In the genomic region with DNA sequence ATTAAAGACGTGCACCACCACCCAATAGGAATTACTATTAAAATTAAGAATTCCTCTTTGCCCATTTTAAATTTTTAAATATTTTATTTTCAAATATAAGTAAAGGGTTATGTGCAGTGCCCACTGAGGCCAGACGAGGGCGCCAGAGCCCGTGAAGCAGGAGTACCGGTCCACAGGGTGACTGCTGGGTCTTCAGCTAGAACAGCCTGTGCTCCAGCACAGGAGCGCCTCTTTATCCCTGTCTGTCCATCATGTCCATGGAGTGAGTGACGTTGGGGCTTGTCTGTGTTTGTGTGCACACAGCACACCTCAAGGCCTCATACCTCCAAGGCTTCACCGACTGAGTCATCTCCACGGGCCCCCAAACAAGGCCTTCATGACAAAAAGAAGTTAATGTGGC, we compare ENCODE assay signal across 8 mouse cellular contexts. TPM values are rescaled to one million over a fixed set of nuclear protein-coding genes. Genes with fewer than 3 reads are reported as not detected.
DNase-seq lines count a peak whose midpoint lies in the region; ATAC-seq and TF ChIP-seq lines count a peak whose summit lies in the region.

No protein-coding gene starts in this region.

- 14% methylated on average over 9 of the region's 9 CpGs for WGBS in forebrain, embryonic 12.5 days
- WGBS in hindbrain, postnatal 0 days: 12% methylated on average over 9 of the region's 9 CpGs
- WGBS in midbrain, embryonic 11.5 days: 14% methylated on average over 9 of the region's 9 CpGs

- H3K4me1 ChIP-seq in forebrain, embryonic 12.5 days: peaks cover 32% of the 10 kb centered on the region
- H3K4me1 ChIP-seq in hindbrain, postnatal 0 days (ENCODE audit: insufficient read depth, low read length): peaks cover 9% of the 10 kb centered on the region; the same call in 1 of the 2 replicates
- peaks cover 18% of the 10 kb centered on the region for H3K4me1 ChIP-seq in midbrain, embryonic 11.5 days (ENCODE audit: control insufficient read depth, insufficient read depth, low read length)

- TF ChIP-seq CTCF in hindbrain, postnatal 0 days (IDR thresholded peaks at IDR 0.05; ENCODE audit: low read depth): peak; percentile 87

- DNase-seq in cerebellum, adult 11 months: peak; percentile 73
- DNase-seq in c-Kit-positive CD71-negative TER-119-negative erythroid progenitor cells, embryonic 14.5 days (ENCODE audit: low read depth): peak; percentile 59
- DNase-seq in hindbrain, postnatal 0 days (ENCODE audit: low spot score): peak; percentile 85
- peak; percentile 71 to 79 for DNase-seq in left cerebral cortex, postnatal 14 days (ENCODE audit: low spot score in 2 of 2)
- peak; percentile 97 for DNase-seq in midbrain, embryonic 11.5 days (ENCODE audit: low spot score, missing footprints)
- peak; percentile 48 to 77 for DNase-seq in spleen, adult 18-20 months

- H3K27me3 ChIP-seq in forebrain, embryonic 12.5 days: peaks cover 23% of the 10 kb centered on the region
- no peaks in the 10 kb centered on the region for H3K27me3 ChIP-seq in hindbrain, postnatal 0 days (ENCODE audit: insufficient read depth, low read length)
- no peaks in the 10 kb centered on the region for H3K27me3 ChIP-seq in midbrain, embryonic 11.5 days (ENCODE audit: control insufficient read depth, insufficient read depth, low read length)

- no peak for ATAC-seq in cerebellum, adult (ENCODE audit: insufficient number of reproducible peaks, low FRiP score, low TSS enrichment)
- peak; percentile 40; the same call in 1 of the 2 replicates for ATAC-seq in forebrain, embryonic 12.5 days (ENCODE audit: low FRiP score)
- ATAC-seq in hindbrain, postnatal 0 days: peak; percentile 19; the same call in 1 of the 2 replicates
- ATAC-seq in midbrain, embryonic 11.5 days (ENCODE audit: low FRiP score): peak; percentile 56

- H3K9me3 ChIP-seq in forebrain, embryonic 12.5 days: no peaks in the 10 kb centered on the region
- H3K9me3 ChIP-seq in hindbrain, postnatal 0 days (ENCODE audit: low read length): no peaks in the 10 kb centered on the region
- H3K9me3 ChIP-seq in midbrain, embryonic 11.5 days (ENCODE audit: control insufficient read depth, low read length): no peaks in the 10 kb centered on the region

- H3K4me3 ChIP-seq in forebrain, embryonic 12.5 days (replicated peaks): no peak overlapping the region
- H3K4me3 ChIP-seq in hindbrain, postnatal 0 days (ENCODE audit: low read length): no peak overlapping the region
- H3K4me3 ChIP-seq in midbrain, embryonic 11.5 days (ENCODE audit: low read depth, low read length): no peak overlapping the region

- H3K36me3 ChIP-seq in forebrain, embryonic 12.5 days (replicated peaks): peaks cover 14% of the 10 kb centered on the region
- no peaks in the 10 kb centered on the region for H3K36me3 ChIP-seq in hindbrain, postnatal 0 days (ENCODE audit: insufficient read depth, low read length)
- no peaks in the 10 kb centered on the region for H3K36me3 ChIP-seq in midbrain, embryonic 11.5 days (ENCODE audit: control insufficient read depth, insufficient read depth, low read length)

- peak overlapping the region; percentile 36; the same call in 1 of the 2 replicates for H3K9ac ChIP-seq in forebrain, embryonic 12.5 days
- H3K9ac ChIP-seq in hindbrain, postnatal 0 days (replicated peaks; ENCODE audit: low read length): peak overlapping the region; percentile 54; the same call in 1 of the 2 replicates
- peak overlapping the region; percentile 36; the same call in 1 of the 2 replicates for H3K9ac ChIP-seq in midbrain, embryonic 11.5 days (ENCODE audit: low read length)

- intact Hi-C loops in left cerebral cortex, postnatal 14 days (cut with DNase I): loop anchor here (5.0 kb wide), 1 partner anchor 255 kb away; no protein-coding TSS in a partner anchor

- peak overlapping the region; percentile 37; the same call in 1 of the 2 replicates for H3K27ac ChIP-seq in forebrain, embryonic 12.5 days
- H3K27ac ChIP-seq in hindbrain, postnatal 0 days: no peak overlapping the region
- H3K27ac ChIP-seq in midbrain, embryonic 11.5 days (ENCODE audit: low read depth, low read length): no peak overlapping the region

- peak overlapping the region; percentile 5 for H3K4me2 ChIP-seq in forebrain, embryonic 12.5 days
- H3K4me2 ChIP-seq in hindbrain, postnatal 0 days (ENCODE audit: low read depth, low read length): peak overlapping the region; percentile 70
- peak overlapping the region; percentile 68 for H3K4me2 ChIP-seq in midbrain, embryonic 11.5 days

RNA-seq across cellular contexts. Expression of a gene that starts 1.7 kb away (rescaled TPM):
- 28.0 and 29.1 TPM in 2 replicates for polyA plus RNA-seq in forebrain, embryonic 12.5 days (2016; fragmentation: Nextera tagmentation; extraction: Ambion mirVana)
- 6.8 and 18.3 TPM in 2 replicates for total RNA-seq in hindbrain, postnatal 0 days (2014; rRNA removed)
- polyA plus RNA-seq in hindbrain, postnatal 0 days (2015; fragmentation: Nextera tagmentation; extraction: Ambion mirVana): 16.7 and 19.4 TPM in 2 replicates
- total RNA-seq in left cerebral cortex, postnatal 14 days (2021): 10 to 100 TPM; 14.2 to 15.0 TPM
- 21.3 and 24.4 TPM in 2 replicates for polyA plus RNA-seq in midbrain, embryonic 11.5 days (2014; fragmentation: Nextera tagmentation; extraction: Ambion mirVana)

RNA-seq across cellular contexts. Expression of a gene that starts 4.7 kb away (rescaled TPM):
- polyA plus RNA-seq in forebrain, embryonic 12.5 days (2016; fragmentation: Nextera tagmentation; extraction: Ambion mirVana): 2.3 TPM in 2 replicates
- 0.61 and 3.8 TPM in 2 replicates for total RNA-seq in hindbrain, postnatal 0 days (2014; rRNA removed)
- 5.2 and 7.3 TPM in 2 replicates for polyA plus RNA-seq in hindbrain, postnatal 0 days (2015; fragmentation: Nextera tagmentation; extraction: Ambion mirVana)
- 1 to 10 TPM; 2.0 to 3.3 TPM for total RNA-seq in left cerebral cortex, postnatal 14 days (2021)
- 2.1 and 2.7 TPM in 2 replicates for polyA plus RNA-seq in midbrain, embryonic 11.5 days (2014; fragmentation: Nextera tagmentation; extraction: Ambion mirVana)

RNA-seq across cellular contexts. Expression of a gene that starts 7.9 kb away (rescaled TPM):
- polyA plus RNA-seq in forebrain, embryonic 12.5 days (2016; fragmentation: Nextera tagmentation; extraction: Ambion mirVana): 4.8 and 5.6 TPM in 2 replicates
- 1.8 and 4.3 TPM in 2 replicates for total RNA-seq in hindbrain, postnatal 0 days (2014; rRNA removed)
- polyA plus RNA-seq in hindbrain, postnatal 0 days (2015; fragmentation: Nextera tagmentation; extraction: Ambion mirVana): 5.6 and 6.8 TPM in 2 replicates
- total RNA-seq in left cerebral cortex, postnatal 14 days (2021): 1 to 10 TPM; 2.9 to 3.6 TPM
- polyA plus RNA-seq in midbrain, embryonic 11.5 days (2014; fragmentation: Nextera tagmentation; extraction: Ambion mirVana): 6.3 and 6.7 TPM in 2 replicates

RNA-seq across cellular contexts. Expression of a gene that starts 13.1 kb away (rescaled TPM):
- polyA plus RNA-seq in forebrain, embryonic 12.5 days (2016; fragmentation: Nextera tagmentation; extraction: Ambion mirVana): 81.1 and 94.0 TPM in 2 replicates
- 233 and 250 TPM in 2 replicates for total RNA-seq in hindbrain, postnatal 0 days (2014; rRNA removed)
- polyA plus RNA-seq in hindbrain, postnatal 0 days (2015; fragmentation: Nextera tagmentation; extraction: Ambion mirVana): 150 and 152 TPM in 2 replicates
- total RNA-seq in left cerebral cortex, postnatal 14 days (2021): 10 to 100 TPM; 34.3 to 39.5 TPM
- 81.9 and 89.1 TPM in 2 replicates for polyA plus RNA-seq in midbrain, embryonic 11.5 days (2014; fragmentation: Nextera tagmentation; extraction: Ambion mirVana)

RNA-seq across cellular contexts. Expression of a gene that starts 29.1 kb away (rescaled TPM):
- polyA plus RNA-seq in forebrain, embryonic 12.5 days (2016; fragmentation: Nextera tagmentation; extraction: Ambion mirVana): 79.7 and 82.4 TPM in 2 replicates
- 136 and 140 TPM in 2 replicates for total RNA-seq in hindbrain, postnatal 0 days (2014; rRNA removed)
- 178 and 193 TPM in 2 replicates for polyA plus RNA-seq in hindbrain, postnatal 0 days (2015; fragmentation: Nextera tagmentation; extraction: Ambion mirVana)
- total RNA-seq in left cerebral cortex, postnatal 14 days (2021): 10 to 100 TPM; 89.9 to 97.3 TPM
- 61.2 and 65.6 TPM in 2 replicates for polyA plus RNA-seq in midbrain, embryonic 11.5 days (2014; fragmentation: Nextera tagmentation; extraction: Ambion mirVana)

Comparison
In these comparisons a context has a peak if more than half of its experiments do, and no peak if none do; other contexts are left out.
1. H3K4me2 ChIP-seq: peak in every context shown above with its lines; median percentile 70 in hindbrain, postnatal 0 days; 68 in midbrain, embryonic 11.5 days; 5 in forebrain, embryonic 12.5 days.